Mouse (Mus musculus): ENCODE measurements at regions not wholly inside any gene's neighbourhood (a gene's known extent, or its start where the extent isn't known, plus 50 kb on each side); places are given as distances from the start of the nearest gene placed in this dataset.

DNA sequence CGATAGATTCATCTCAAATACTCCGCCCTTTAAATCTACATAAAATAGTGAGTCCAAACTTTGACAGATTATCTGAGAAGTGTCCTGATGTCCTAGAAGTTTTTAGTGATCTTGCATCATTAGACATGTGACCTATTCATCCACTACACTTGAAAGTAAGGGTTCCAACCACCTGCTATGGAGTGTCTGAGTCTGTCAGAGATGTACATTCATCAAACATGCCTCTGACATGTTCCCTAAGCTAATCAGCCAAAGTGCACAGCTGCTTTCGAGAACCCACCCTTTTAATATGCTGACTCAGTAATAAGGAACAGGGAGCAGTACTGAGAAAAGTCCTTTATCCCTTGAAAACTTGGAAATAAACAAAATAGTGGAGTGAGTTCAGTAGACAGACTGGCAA is 2414.8 kb upstream of the Gm7489 start:
- TF ChIP-seq POLR2A (IDR thresholded peaks at IDR 0.05; ENCODE audit: extremely low read depth, insufficient read depth, low read length), result no peak
- no peak for TF ChIP-seq CTCF (IDR thresholded peaks at IDR 0.05; ENCODE audit: low read depth, low read length)
